Mouse (Mus musculus): ENCODE data around the gene Togaram2. TPM values are rescaled to one million over a fixed set of nuclear protein-coding genes. Genes with fewer than 3 reads are reported as not detected.

Togaram2 gene
- polyA plus RNA-seq, 2 experiments: 0.02 TPM; not detected in 1

DNA sequence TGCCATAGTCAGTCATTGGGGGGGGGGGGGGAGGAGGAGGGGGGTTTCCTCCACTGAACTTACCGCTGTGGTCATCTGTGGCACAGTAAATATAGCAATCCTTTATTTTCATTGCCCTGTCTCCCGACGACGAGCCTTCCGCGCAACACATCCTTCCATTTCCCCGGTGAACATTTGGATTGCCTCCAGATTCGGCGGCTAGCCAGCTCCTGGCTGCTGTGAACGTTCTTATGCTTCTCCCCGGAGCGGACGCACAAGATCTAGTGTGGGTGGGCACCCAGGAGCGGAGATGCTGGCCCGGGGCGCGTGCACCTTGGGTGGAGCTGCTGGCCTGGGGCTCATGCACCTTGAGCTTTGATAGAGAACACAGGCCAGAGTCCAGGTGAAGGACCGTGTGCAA is 1.8 kb downstream of the Togaram2 start:
- H3K27me3 ChIP-seq (ENCODE audit: control insufficient read depth, insufficient read depth, low read length): no peaks in the 10 kb centered on the region
- no peaks in the 10 kb centered on the region for H3K36me3 ChIP-seq (replicated peaks; ENCODE audit: control insufficient read depth, insufficient read depth, low read depth)
- H3K4me1 ChIP-seq (replicated peaks; ENCODE audit: control insufficient read depth in 2 of 2, insufficient read depth in 2 of 2, low read length in 1 of 2): no peaks in the 10 kb centered on the region
- no peaks in the 10 kb centered on the region for H3K9me3 ChIP-seq (ENCODE audit: control insufficient read depth, low read length)
- H3K9ac ChIP-seq (replicated peaks): no peak overlapping the region
- ATAC-seq (ENCODE audit: insufficient read depth): no peak
- H3K4me2 ChIP-seq (ENCODE audit: low read depth): no peak overlapping the region
- no peak for TF ChIP-seq CTCF (IDR thresholded peaks at IDR 0.05; ENCODE audit: low read depth)
- TF ChIP-seq EP300 (IDR thresholded peaks at IDR 0.05; ENCODE audit: low read depth): no peak
- WGBS (ENCODE audit: insufficient replicate concordance): 84% methylated on average over 18 of the region's 18 CpGs
- DNase-seq (ENCODE audit: low read depth in 3 of 3, low spot score in 3 of 3): no peak
- H3K27ac ChIP-seq: no peak overlapping the region
- H3K4me3 ChIP-seq (ENCODE audit: insufficient read depth in 1 of 2, low read depth in 2 of 2, low read length in 2 of 2): no peak overlapping the region

DNA sequence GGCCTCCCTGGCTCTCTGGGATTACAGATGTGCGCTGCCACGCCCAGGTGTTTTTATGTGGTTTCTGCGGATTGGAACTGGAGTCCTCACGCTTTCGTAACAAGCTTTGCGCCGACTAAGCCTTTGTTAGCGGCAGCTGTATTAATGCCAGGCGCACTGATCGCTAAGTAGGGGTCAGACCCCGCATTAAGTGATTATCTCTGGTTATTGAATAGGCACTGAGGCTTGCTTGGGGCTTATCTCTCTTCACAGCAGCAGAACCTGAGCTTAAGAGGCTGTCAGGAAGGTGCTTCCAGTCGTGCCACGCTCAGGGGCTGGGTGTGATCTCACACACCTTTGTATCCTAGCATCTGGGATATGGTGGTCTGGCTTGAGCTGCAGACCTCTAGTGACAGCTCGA is 8.6 kb downstream of the Togaram2 start:
- Histone ChIP-seq H3K27ac (no peak overlapping the region), H3K4me3 (ENCODE audit: insufficient read depth in 1 of 2, low read depth in 2 of 2, low read length in 2 of 2) (no peak overlapping the region), H3K27me3 (ENCODE audit: control insufficient read depth, insufficient read depth, low read length) (no peaks in the 10 kb centered on the region), H3K9me3 (ENCODE audit: control insufficient read depth, low read length) (no peaks in the 10 kb centered on the region), H3K4me1 (replicated peaks; ENCODE audit: control insufficient read depth in 2 of 2, insufficient read depth in 2 of 2, low read length in 1 of 2) (no peaks in the 10 kb centered on the region), H3K36me3 (replicated peaks; ENCODE audit: control insufficient read depth, insufficient read depth, low read depth) (no peaks in the 10 kb centered on the region), H3K9ac (replicated peaks) (no peak overlapping the region), H3K4me2 (ENCODE audit: low read depth) (no peak overlapping the region)
- no peak for DNase-seq (ENCODE audit: low read depth in 3 of 3, low spot score in 3 of 3)
- ATAC-seq (ENCODE audit: insufficient read depth): no peak
- no peak for TF ChIP-seq CTCF (IDR thresholded peaks at IDR 0.05; ENCODE audit: low read depth)
- TF ChIP-seq EP300 (IDR thresholded peaks at IDR 0.05; ENCODE audit: low read depth): no peak
- WGBS (ENCODE audit: insufficient replicate concordance): 64% methylated on average over 14 of the region's 14 CpGs

DNA sequence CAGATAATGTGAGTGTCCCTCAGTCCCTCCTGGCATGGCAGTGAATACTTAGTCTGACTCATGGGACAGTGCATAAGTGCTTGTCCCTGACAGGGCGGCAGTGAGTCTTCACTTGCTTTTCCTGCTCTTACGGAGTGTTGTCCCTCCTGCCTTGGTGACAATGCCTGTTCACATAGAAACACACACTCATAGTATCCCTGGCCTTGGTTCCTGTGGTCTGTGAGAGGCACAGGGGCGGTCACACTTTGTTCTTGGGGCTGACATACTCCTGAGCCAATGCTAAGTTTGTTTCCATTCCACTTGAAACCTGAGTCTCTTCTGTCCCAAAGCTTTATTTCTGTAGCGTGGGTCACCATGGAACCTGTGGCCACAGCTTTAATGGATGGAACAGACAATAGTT is 9.3 kb downstream of the Togaram2 start:
- Histone ChIP-seq H3K4me3 (ENCODE audit: insufficient read depth in 1 of 2, low read depth in 2 of 2, low read length in 2 of 2) (no peak overlapping the region), H3K9ac (replicated peaks) (no peak overlapping the region), H3K9me3 (ENCODE audit: control insufficient read depth, low read length) (no peaks in the 10 kb centered on the region), H3K27ac (no peak overlapping the region), H3K27me3 (ENCODE audit: control insufficient read depth, insufficient read depth, low read length) (no peaks in the 10 kb centered on the region), H3K36me3 (replicated peaks; ENCODE audit: control insufficient read depth, insufficient read depth, low read depth) (no peaks in the 10 kb centered on the region), H3K4me2 (ENCODE audit: low read depth) (no peak overlapping the region), H3K4me1 (replicated peaks; ENCODE audit: control insufficient read depth in 2 of 2, insufficient read depth in 2 of 2, low read length in 1 of 2) (no peaks in the 10 kb centered on the region)
- ATAC-seq (ENCODE audit: insufficient read depth) (no peak), DNase-seq (ENCODE audit: low read depth in 3 of 3, low spot score in 3 of 3) (no peak)
- TF ChIP-seq EP300 (IDR thresholded peaks at IDR 0.05; ENCODE audit: low read depth) (no peak), CTCF (IDR thresholded peaks at IDR 0.05; ENCODE audit: low read depth) (no peak)
- 70% methylated on average over 4 of the region's 4 CpGs for WGBS (ENCODE audit: insufficient replicate concordance)

DNA sequence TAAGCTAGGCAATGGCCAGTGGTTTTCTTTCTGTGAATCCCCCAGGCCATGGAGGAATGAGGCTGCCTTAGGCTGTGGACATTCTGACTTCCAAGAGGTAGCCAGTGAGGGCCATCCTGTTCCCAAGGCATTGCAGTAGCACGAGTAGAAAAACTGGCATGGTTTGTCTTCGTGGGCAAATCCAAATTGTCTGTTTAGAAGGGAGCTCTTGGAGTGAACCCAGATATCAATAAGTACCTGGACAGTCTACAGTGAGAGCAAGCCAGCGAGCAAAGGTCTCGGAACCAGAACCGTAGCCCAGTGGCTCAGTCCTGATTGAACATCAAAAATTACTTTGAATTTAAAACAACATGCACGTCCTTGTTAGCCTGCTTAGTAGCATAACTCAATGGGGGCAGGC is 10.2 kb downstream of the Togaram2 start:
- H3K36me3 ChIP-seq (replicated peaks; ENCODE audit: control insufficient read depth, insufficient read depth, low read depth): no peaks in the 10 kb centered on the region
- TF ChIP-seq EP300 (IDR thresholded peaks at IDR 0.05; ENCODE audit: low read depth) (no peak), CTCF (IDR thresholded peaks at IDR 0.05; ENCODE audit: low read depth) (no peak)
- no peak overlapping the region for H3K4me3 ChIP-seq (ENCODE audit: insufficient read depth in 1 of 2, low read depth in 2 of 2, low read length in 2 of 2)
- WGBS (ENCODE audit: insufficient replicate concordance): 71% methylated on average over 6 of the region's 6 CpGs
- no peak overlapping the region for H3K4me2 ChIP-seq (ENCODE audit: low read depth)
- DNase-seq (ENCODE audit: low read depth in 3 of 3, low spot score in 3 of 3) (no peak), ATAC-seq (ENCODE audit: insufficient read depth) (no peak)
- H3K9ac ChIP-seq (replicated peaks): no peak overlapping the region
- H3K27me3 ChIP-seq (ENCODE audit: control insufficient read depth, insufficient read depth, low read length): no peaks in the 10 kb centered on the region
- H3K9me3 ChIP-seq (ENCODE audit: control insufficient read depth, low read length): no peaks in the 10 kb centered on the region
- no peaks in the 10 kb centered on the region for H3K4me1 ChIP-seq (replicated peaks; ENCODE audit: control insufficient read depth in 2 of 2, insufficient read depth in 2 of 2, low read length in 1 of 2)
- no peak overlapping the region for H3K27ac ChIP-seq

DNA sequence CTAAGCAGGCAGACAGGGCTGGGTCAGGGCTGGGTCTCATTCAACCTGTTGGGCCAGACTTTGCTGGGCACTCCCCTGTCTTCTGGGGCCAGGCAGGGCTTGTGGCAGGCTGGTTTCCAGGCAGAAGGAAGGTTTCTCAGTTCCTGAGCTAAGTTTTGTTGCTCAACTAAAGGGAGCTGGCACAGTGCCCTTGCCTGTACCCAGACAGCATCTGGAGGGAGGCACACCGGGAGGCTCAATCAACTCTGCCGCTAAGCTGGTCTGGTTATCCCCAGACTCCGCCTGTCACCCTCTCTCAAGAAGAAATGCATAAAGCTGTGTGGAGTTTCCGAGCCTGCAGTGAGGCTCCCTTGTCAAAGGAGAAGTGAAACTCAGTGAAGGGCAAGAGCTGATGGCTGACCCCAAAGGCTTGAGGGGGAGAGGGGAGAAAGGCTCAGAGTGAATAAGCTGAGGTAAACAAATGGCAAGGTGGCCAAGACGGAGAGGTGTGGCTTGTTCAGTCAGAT is 11.1 kb downstream of the Togaram2 start:
- no peak for TF ChIP-seq EP300 (IDR thresholded peaks at IDR 0.05; ENCODE audit: low read depth)
- no peak for TF ChIP-seq CTCF (IDR thresholded peaks at IDR 0.05; ENCODE audit: low read depth)
- DNase-seq (ENCODE audit: low read depth in 3 of 3, low spot score in 3 of 3) (no peak), ATAC-seq (ENCODE audit: insufficient read depth) (no peak)
- Histone ChIP-seq H3K9me3 (ENCODE audit: control insufficient read depth, low read length) (no peaks in the 10 kb centered on the region), H3K4me3 (ENCODE audit: insufficient read depth in 1 of 2, low read depth in 2 of 2, low read length in 2 of 2) (no peak overlapping the region), H3K36me3 (replicated peaks; ENCODE audit: control insufficient read depth, insufficient read depth, low read depth) (no peaks in the 10 kb centered on the region), H3K27ac (no peak overlapping the region), H3K27me3 (ENCODE audit: control insufficient read depth, insufficient read depth, low read length) (no peaks in the 10 kb centered on the region), H3K4me2 (ENCODE audit: low read depth) (no peak overlapping the region), H3K4me1 (replicated peaks; ENCODE audit: control insufficient read depth in 2 of 2, insufficient read depth in 2 of 2, low read length in 1 of 2) (no peaks in the 10 kb centered on the region), H3K9ac (replicated peaks) (no peak overlapping the region)
- 41% methylated on average over 5 of the region's 5 CpGs for WGBS (ENCODE audit: insufficient replicate concordance)

All from liver, embryonic 14.5 days (tissue).